In genomic region chr17:34655160-34655559, GRCm38 (mm10) we compare ENCODE assay signal across 8 mouse cellular contexts. TPM values are rescaled to one million over a fixed set of nuclear protein-coding genes. Genes with fewer than 3 reads are reported as not detected.
DNase-seq lines count a peak whose midpoint lies in the region; ATAC-seq and TF ChIP-seq lines count a peak whose summit lies in the region.

No protein-coding gene starts in this region.

- H3K4me1 ChIP-seq in neural tube, embryonic 11.5 days (ENCODE audit: control insufficient read depth, insufficient read depth, low read length), result no peaks in the 10 kb centered on the region
- 0 out of 2 replicates have a peak, but pooled peaks cover 3% of the 10 kb centered on the region for H3K4me1 ChIP-seq in kidney, postnatal 0 days (replicated peaks; ENCODE audit: insufficient read depth, low read length)
- H3K4me1 ChIP-seq in stomach, embryonic 14.5 days (ENCODE audit: control insufficient read depth, insufficient read depth, low read length), result peaks cover 20% of the 10 kb centered on the region

- H3K9me3 ChIP-seq in neural tube, embryonic 11.5 days (ENCODE audit: control insufficient read depth, low read length), result no peaks in the 10 kb centered on the region
- H3K9me3 ChIP-seq in kidney, postnatal 0 days (replicated peaks; ENCODE audit: low read length), result no peaks in the 10 kb centered on the region
- H3K9me3 ChIP-seq in stomach, embryonic 14.5 days (ENCODE audit: control insufficient read depth, low read depth, low read length), result no peaks in the 10 kb centered on the region

- H3K36me3 ChIP-seq in neural tube, embryonic 11.5 days (ENCODE audit: control insufficient read depth, insufficient read depth, low read length), result peaks cover 20% of the 10 kb centered on the region
- peaks cover 30% of the 10 kb centered on the region for H3K36me3 ChIP-seq in kidney, postnatal 0 days (ENCODE audit: insufficient read depth, low read length)
- H3K36me3 ChIP-seq in stomach, embryonic 14.5 days (ENCODE audit: control insufficient read depth, insufficient read depth, low read length), result peaks cover 38% of the 10 kb centered on the region

- peak; percentile 31; the same call in 1 of the 2 replicates for ATAC-seq in neural tube, embryonic 11.5 days (ENCODE audit: insufficient read depth, low FRiP score, low TSS enrichment)
- 0 out of 2 replicates have a peak, but pooled peaks have one; percentile 1 for ATAC-seq in kidney, postnatal 0 days (replicated peaks; ENCODE audit: low FRiP score, low read depth)
- ATAC-seq in stomach, embryonic 14.5 days (ENCODE audit: insufficient number of reproducible peaks, insufficient read depth, low FRiP score, low read depth), result peak; percentile 3; the same call in 1 of the 2 replicates

- no peak overlapping the region for H3K9ac ChIP-seq in neural tube, embryonic 11.5 days (ENCODE audit: low read length)
- H3K9ac ChIP-seq in kidney, postnatal 0 days (ENCODE audit: low read depth, low read length), result no peak overlapping the region
- H3K9ac ChIP-seq in stomach, embryonic 14.5 days (replicated peaks; ENCODE audit: low read depth, low read length), result no peak overlapping the region

- no peak for TF ChIP-seq CTCF in kidney, postnatal 0 days (IDR thresholded peaks at IDR 0.05; ENCODE audit: low read depth)

- H3K4me2 ChIP-seq in neural tube, embryonic 11.5 days (ENCODE audit: low read depth), result no peak overlapping the region
- no peak overlapping the region for H3K4me2 ChIP-seq in kidney, postnatal 0 days (ENCODE audit: low read length)
- H3K4me2 ChIP-seq in stomach, embryonic 14.5 days (replicated peaks; ENCODE audit: low read depth, low read length), result 0 out of 2 replicates have a peak overlapping the region, but pooled peaks have one; percentile 3

- no peak overlapping the region for H3K27ac ChIP-seq in neural tube, embryonic 11.5 days (ENCODE audit: low read depth, low read length)
- H3K27ac ChIP-seq in kidney, postnatal 0 days, result no peak overlapping the region
- peak overlapping the region; percentile 58; the same call in 1 of the 2 replicates for H3K27ac ChIP-seq in stomach, embryonic 14.5 days (ENCODE audit: low read length)

- peaks cover 3% of the 10 kb centered on the region; the same call in 1 of the 2 replicates for H3K27me3 ChIP-seq in neural tube, embryonic 11.5 days (ENCODE audit: control insufficient read depth, insufficient read depth, low read length)
- H3K27me3 ChIP-seq in kidney, postnatal 0 days (ENCODE audit: insufficient read depth, low read length), result no peaks in the 10 kb centered on the region; the same call in 1 of the 2 replicates
- H3K27me3 ChIP-seq in stomach, embryonic 14.5 days (ENCODE audit: control insufficient read depth, insufficient read depth, low read length), result no peaks in the 10 kb centered on the region

- H3K4me3 ChIP-seq in neural tube, embryonic 11.5 days (ENCODE audit: low read depth, low read length), result no peak overlapping the region
- no peak overlapping the region for H3K4me3 ChIP-seq in kidney, postnatal 0 days (replicated peaks; ENCODE audit: low read depth, low read length)
- H3K4me3 ChIP-seq in stomach, embryonic 14.5 days (ENCODE audit: low read depth, low read length), result no peak overlapping the region

- 82% methylated on average over 7 of the region's 7 CpGs for WGBS in neural tube, embryonic 11.5 days
- WGBS in kidney, postnatal 0 days, result 45% methylated on average over 7 of the region's 7 CpGs
- 59% methylated on average over 7 of the region's 7 CpGs for WGBS in stomach, embryonic 14.5 days

- DNase-seq in adrenal gland, adult 2 months, result peak; percentile 85
- DNase-seq in adrenal gland, adult 18-20 months (ENCODE audit: low spot score in 2 of 2), result no peak
- DNase-seq in neural tube, embryonic 11.5 days (ENCODE audit: low spot score), result no peak
- DNase-seq in neural tube, embryonic 10.5 days (ENCODE audit: extremely low spot score, low spot score), result no peak
- no peak for DNase-seq in kidney, postnatal 0 days (ENCODE audit: low spot score)
- DNase-seq in c-Kit-positive CD71-positive TER-119-positive erythroid progenitor cells, embryonic 14.5 days (ENCODE audit: low spot score), result no peak
- DNase-seq in left cerebral cortex, adult 18-20 months (ENCODE audit: low spot score in 2 of 2), result no peak

RNA-seq across cellular contexts. Expression of gene Atf6b, which starts 8.2 kb away (rescaled TPM):
- total RNA-seq in adrenal gland, adult 2 months (2021), result 10 to 100 TPM; 44.1 to 53.2 TPM
- 114 and 118 TPM in 2 replicates for polyA plus RNA-seq in adrenal gland, adult 2 months (2012; rRNA removed)
- total RNA-seq in adrenal gland, adult 18-20 months (2021), result 10 to 100 TPM; 46.5 to 48.6 TPM
- polyA plus RNA-seq in neural tube, embryonic 11.5 days (2014; fragmentation: Nextera tagmentation; extraction: Ambion mirVana), result 78.3 and 88.4 TPM in 2 replicates
- 62.0 and 65.8 TPM in 2 replicates for polyA plus RNA-seq in kidney, postnatal 0 days (2015; fragmentation: Nextera tagmentation; extraction: Ambion mirVana)
- 56.5 and 58.3 TPM in 2 replicates for polyA plus RNA-seq in stomach, embryonic 14.5 days (2014; fragmentation: Nextera tagmentation; extraction: Ambion mirVana)
- total RNA-seq in left cerebral cortex, adult 18-20 months (2021), result 10 to 100 TPM; 60.1 to 63.2 TPM

RNA-seq across cellular contexts. Expression of gene Fkbpl, which starts 10.6 kb away (rescaled TPM):
- total RNA-seq in adrenal gland, adult 2 months (2021), result 10 to 100 TPM; 12.7 to 17.2 TPM
- 7.1 and 7.6 TPM in 2 replicates for polyA plus RNA-seq in adrenal gland, adult 2 months (2012; rRNA removed)
- 10 to 100 TPM; 12.8 to 17.5 TPM for total RNA-seq in adrenal gland, adult 18-20 months (2021)
- polyA plus RNA-seq in neural tube, embryonic 11.5 days (2014; fragmentation: Nextera tagmentation; extraction: Ambion mirVana), result 15.5 and 17.6 TPM in 2 replicates
- polyA plus RNA-seq in kidney, postnatal 0 days (2015; fragmentation: Nextera tagmentation; extraction: Ambion mirVana), result 16.4 and 18.6 TPM in 2 replicates
- polyA plus RNA-seq in stomach, embryonic 14.5 days (2014; fragmentation: Nextera tagmentation; extraction: Ambion mirVana), result 11.9 and 12.0 TPM in 2 replicates
- 10 to 100 TPM; 11.4 to 14.3 TPM for total RNA-seq in left cerebral cortex, adult 18-20 months (2021)

RNA-seq across cellular contexts. Expression of gene Tnxb, which starts 15.2 kb away (rescaled TPM):
- total RNA-seq in adrenal gland, adult 2 months (2021), result 10 to 100 TPM; 20.2 to 30.1 TPM
- polyA plus RNA-seq in adrenal gland, adult 2 months (2012; rRNA removed), result 23.4 and 23.6 TPM in 2 replicates
- total RNA-seq in adrenal gland, adult 18-20 months (2021), result 10 to 100 TPM; 19.8 to 25.2 TPM
- 0.03 TPM in 1 of 2 replicates, not detected in the other for polyA plus RNA-seq in neural tube, embryonic 11.5 days (2014; fragmentation: Nextera tagmentation; extraction: Ambion mirVana)
- polyA plus RNA-seq in kidney, postnatal 0 days (2015; fragmentation: Nextera tagmentation; extraction: Ambion mirVana), result 0.19 and 0.26 TPM in 2 replicates
- polyA plus RNA-seq in stomach, embryonic 14.5 days (2014; fragmentation: Nextera tagmentation; extraction: Ambion mirVana), result 1.1 TPM in 2 replicates
- total RNA-seq in left cerebral cortex, adult 18-20 months (2021), result 1 to 10 TPM; 1.6 to 1.9 TPM

RNA-seq across cellular contexts. Expression of gene Prrt1, which starts 25.8 kb away (rescaled TPM):
- total RNA-seq in adrenal gland, adult 2 months (2021), result 10 to 100 TPM in 1 of 2 experiments, 1 to 10 TPM in 1; 9.1 to 12.8 TPM
- polyA plus RNA-seq in adrenal gland, adult 2 months (2012; rRNA removed), result 22.1 and 32.8 TPM in 2 replicates
- 10 to 100 TPM; 10.4 to 17.9 TPM for total RNA-seq in adrenal gland, adult 18-20 months (2021)
- polyA plus RNA-seq in neural tube, embryonic 11.5 days (2014; fragmentation: Nextera tagmentation; extraction: Ambion mirVana), result 0.57 and 0.87 TPM in 2 replicates
- 0.36 and 0.55 TPM in 2 replicates for polyA plus RNA-seq in kidney, postnatal 0 days (2015; fragmentation: Nextera tagmentation; extraction: Ambion mirVana)
- 0.56 and 0.67 TPM in 2 replicates for polyA plus RNA-seq in stomach, embryonic 14.5 days (2014; fragmentation: Nextera tagmentation; extraction: Ambion mirVana)
- total RNA-seq in left cerebral cortex, adult 18-20 months (2021), result 100 to 1,000 TPM; 131 to 147 TPM

RNA-seq across cellular contexts. Expression of gene Ppt2, which starts 26.9 kb away (rescaled TPM):
- 10 to 100 TPM; 58.3 to 70.7 TPM for total RNA-seq in adrenal gland, adult 2 months (2021)
- 58.5 and 102 TPM in 2 replicates for polyA plus RNA-seq in adrenal gland, adult 2 months (2012; rRNA removed)
- total RNA-seq in adrenal gland, adult 18-20 months (2021), result 10 to 100 TPM; 56.9 to 71.5 TPM
- 27.6 and 30.3 TPM in 2 replicates for polyA plus RNA-seq in neural tube, embryonic 11.5 days (2014; fragmentation: Nextera tagmentation; extraction: Ambion mirVana)
- 62.9 and 65.5 TPM in 2 replicates for polyA plus RNA-seq in kidney, postnatal 0 days (2015; fragmentation: Nextera tagmentation; extraction: Ambion mirVana)
- polyA plus RNA-seq in stomach, embryonic 14.5 days (2014; fragmentation: Nextera tagmentation; extraction: Ambion mirVana), result 31.2 and 31.8 TPM in 2 replicates
- 10 to 100 TPM; 43.6 to 47.2 TPM for total RNA-seq in left cerebral cortex, adult 18-20 months (2021)

Comparison
In these comparisons a context has a peak if more than half of its experiments do, and no peak if none do; other contexts are left out.
1. RNA of gene Tnxb, which starts 15.2 kb away (polyA plus RNA-seq): 23.4 to 23.6 TPM in adrenal gland, adult 2 months; 1.1 TPM in stomach, embryonic 14.5 days, 0.19 to 0.26 TPM in kidney, postnatal 0 days and 0.03 TPM in neural tube, embryonic 11.5 days; every median in the first group is over 10 times any median in the second.
2. Peak in every context shown above with its lines, with median percentiles within 50 percentile points of each other: ATAC-seq.